Mouse (Mus musculus) T-helper 2 cell (primary cell): ENCODE data around the gene Bok.

Experiments
- in situ Hi-C: fragments of 300-600 bp; cut with MboI, MseI; formaldehyde crosslinking; loops from one replicate; pipeline ENCODE4 v1.15.1; 2025; ENCODE audit warnings: high pct_unique_total_duplicates

The Bok gene

GRCm38 (mm10) chr1:93689901-93690496 lies 4.5 kb downstream of the Bok start:
- in situ Hi-C loops: no loop called here

- in situ Hi-C loops: no loop called here
These were observed 5.6 kb downstream of the Bok start for GRCm38 (mm10) chr1:93691106-93691505.

GRCm38 (mm10) chr1:93691786-93692357 lies 6.4 kb downstream of the Bok start:
- in situ Hi-C loops: no loop called here

DNA sequence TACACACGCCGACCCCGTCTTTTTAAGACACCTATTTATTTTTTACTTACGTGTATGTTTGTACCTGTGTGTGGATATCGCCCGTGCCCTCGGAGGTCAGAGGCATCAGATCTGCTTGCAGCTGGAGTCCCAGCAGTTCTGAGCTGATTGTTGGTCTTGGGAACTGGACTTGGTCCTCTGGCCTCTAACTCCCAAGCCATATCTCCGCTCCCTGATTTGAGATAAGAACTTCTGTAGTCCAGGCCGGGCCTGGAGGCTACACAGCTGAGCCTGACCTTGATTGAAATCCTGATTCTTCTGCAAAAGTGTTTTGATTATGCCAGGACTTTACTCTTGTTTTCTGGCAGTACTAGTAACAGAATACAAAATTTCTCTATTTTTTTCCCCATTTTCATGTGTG lies 7.3 kb downstream of the Bok start:
- in situ Hi-C loops: no loop called here

GRCm38 (mm10) chr1:93693502-93693901 lies 8.0 kb downstream of the Bok start:
- in situ Hi-C loops: no loop called here

DNA sequence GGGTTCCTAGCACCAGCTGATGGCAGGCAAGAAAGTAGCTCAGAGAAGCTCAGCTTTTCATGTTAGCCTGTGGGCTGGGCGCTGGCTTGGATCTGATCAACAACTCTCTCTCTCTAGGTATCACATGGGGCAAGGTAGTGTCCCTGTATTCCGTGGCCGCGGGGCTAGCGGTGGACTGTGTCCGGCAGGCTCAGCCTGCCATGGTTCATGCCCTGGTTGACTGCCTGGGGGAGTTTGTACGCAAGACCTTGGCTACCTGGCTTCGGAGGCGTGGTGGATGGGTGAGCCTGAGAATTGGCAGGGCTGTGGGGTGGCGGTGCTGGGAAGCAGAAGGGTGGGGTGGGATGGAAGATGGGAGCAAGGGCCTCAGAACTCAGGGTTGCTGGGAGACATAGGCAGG lies 8.5 kb downstream of the Bok start:
- in situ Hi-C loops: no loop called here

DNA sequence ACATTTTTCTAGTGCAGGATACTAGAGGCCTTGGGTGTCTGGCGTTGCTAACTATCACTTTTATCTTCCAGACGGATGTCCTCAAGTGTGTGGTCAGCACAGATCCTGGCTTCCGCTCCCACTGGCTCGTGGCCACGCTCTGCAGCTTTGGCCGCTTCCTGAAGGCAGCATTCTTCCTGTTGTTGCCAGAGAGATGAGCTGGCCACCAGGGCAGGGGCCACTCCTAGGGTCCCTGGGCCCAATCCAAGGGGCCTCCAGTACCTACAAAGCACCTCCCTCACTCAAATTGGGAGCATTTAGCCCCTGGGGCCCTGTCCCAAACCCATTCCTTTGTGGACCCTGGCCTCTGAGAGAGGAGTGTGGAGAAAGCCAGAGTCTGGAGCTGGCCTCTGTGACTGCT lies 9.5 kb downstream of the Bok start:
- in situ Hi-C loops: no loop called here

DNA sequence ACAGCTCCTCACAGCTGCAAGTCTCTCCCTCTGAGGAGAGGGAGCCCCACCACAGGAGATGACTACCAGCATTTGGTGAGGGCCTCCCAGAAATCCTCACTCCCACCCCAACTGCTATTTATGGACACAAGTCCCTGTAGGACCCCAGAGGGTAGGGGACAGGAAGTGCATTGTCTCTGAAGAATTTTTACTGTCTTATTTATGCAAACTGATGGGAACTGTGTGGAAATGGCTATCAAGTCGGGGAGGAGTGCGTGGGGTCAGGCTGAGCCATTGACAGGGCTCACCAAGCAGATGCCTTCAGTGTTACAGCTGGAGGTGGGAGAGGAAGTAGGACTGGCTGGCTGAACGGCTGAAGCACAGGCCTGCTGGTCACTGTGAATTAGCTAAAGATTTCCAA lies 11.9 kb downstream of the Bok start:
- in situ Hi-C loops: no loop called here

DNA sequence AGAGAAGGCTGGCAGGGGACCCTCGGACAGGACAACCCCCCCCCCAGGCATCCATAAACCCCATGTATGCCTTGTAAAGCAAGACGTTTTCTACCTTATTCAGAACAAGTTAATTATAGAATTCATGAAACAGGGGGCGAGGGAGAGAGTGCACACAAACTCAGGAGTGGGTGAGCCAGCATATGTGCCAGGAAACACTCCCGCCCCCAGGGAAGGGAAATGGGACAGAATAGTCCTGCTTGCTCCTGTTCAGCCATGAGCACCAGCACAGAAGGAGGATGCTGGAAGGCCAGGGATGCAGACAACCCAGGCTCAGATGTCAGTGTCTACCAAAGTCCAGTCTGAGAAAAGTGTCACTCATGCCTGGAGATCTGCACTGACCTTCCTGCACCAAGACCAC lies 13.7 kb downstream of the Bok start:
- in situ Hi-C loops: no loop called here

- in situ Hi-C loops: no loop called here
These were observed 16.6 kb downstream of the Bok start for GRCm38 (mm10) chr1:93702106-93702505.

DNA sequence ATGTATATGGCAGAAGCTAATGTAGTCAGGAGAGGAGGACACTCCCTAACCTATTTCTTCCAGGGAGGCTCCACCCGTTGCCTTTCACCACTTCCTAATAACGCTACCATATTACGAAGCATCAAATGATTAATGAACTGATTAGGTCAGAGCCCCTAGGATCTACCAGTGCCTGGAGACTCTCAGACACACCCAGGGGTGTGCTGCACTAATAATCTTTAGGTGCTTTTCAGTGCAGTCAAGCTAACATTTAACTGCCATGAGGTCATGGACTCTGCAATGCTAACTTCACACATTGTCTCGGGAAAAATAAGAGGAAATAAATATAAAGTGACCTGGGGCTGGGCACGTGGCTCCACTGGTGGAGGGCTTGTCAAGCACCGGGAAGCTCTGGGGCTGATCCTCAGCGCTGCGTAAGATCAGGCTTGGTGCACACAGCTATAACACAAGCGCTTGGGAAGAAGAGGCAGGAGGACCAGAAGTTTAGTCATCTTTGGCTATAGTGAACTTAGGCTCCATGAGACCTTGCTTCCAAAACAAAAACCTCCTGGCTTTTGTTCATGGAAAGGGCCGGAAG lies 18.1 kb downstream of the Bok start:
- in situ Hi-C loops: no loop called here

DNA sequence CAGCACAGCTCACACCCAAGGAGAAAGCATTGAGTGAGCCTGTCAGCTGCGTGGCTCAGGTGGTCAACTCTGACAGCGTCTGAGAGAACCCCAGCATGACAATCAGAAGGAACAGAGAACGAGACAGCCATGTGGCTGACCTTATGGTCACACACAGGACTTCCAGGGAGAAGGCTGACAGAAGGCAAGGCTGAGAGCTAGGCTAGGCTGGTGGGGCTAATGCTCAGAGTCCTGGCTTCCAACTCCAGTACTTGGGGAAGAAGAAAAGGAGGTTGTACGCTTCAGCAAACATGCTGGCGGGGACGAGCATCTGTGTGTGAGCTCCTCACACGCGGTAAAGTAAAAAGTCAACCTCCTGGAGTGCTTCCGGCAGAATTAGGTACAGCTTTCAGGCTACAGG lies 18.9 kb downstream of the Bok start:
- in situ Hi-C loops: no loop called here

- in situ Hi-C loops: no loop called here
These were observed 19.9 kb downstream of the Bok start for GRCm38 (mm10) chr1:93705389-93705788.

- in situ Hi-C loops: no loop called here
These were observed 30.7 kb downstream of the Bok start for GRCm38 (mm10) chr1:93716166-93716565.

GRCm38 (mm10) chr1:93721557-93721956 lies 36.1 kb downstream of the Bok start:
- in situ Hi-C loops: no loop called here

DNA sequence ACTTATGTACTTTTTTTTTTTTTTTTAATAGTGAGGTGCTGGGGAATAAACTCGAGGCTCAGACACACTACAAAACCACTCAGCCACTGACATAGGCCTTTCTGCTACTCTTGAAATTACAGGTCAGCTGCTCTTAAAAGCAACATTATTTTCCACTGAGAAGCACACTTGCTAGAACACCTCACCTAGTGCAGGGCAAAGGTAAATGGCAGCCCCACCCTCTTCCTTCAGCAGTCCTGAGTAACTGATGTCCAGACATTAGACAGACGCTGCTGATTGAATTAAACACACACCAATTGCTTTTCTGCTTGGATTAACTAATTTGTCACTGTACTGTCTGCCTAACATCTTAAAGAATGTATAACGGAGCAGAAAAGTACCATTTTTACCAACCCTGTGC lies 39.2 kb downstream of the Bok start:
- in situ Hi-C loops: no loop called here

DNA sequence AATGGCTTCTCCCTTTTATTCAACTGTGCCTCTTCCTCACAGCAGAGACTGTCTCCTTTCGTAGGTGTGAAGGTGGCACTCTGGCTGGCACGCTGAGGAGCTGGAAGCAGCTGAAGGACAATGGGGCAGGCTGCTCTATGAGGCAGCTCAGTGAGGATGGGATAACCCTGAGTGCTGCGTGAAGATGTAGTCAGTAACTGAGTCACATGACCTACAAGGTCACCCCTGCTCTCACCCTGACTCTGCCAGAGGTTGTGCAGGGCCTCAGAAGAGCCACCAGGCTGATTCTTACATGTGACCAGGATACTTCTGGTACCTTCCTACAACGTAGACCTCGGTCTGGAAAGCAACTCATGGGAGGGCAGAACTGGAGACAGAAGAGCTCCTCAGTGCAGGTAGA lies 40.2 kb downstream of the Bok start:
- in situ Hi-C loops: no loop called here

DNA sequence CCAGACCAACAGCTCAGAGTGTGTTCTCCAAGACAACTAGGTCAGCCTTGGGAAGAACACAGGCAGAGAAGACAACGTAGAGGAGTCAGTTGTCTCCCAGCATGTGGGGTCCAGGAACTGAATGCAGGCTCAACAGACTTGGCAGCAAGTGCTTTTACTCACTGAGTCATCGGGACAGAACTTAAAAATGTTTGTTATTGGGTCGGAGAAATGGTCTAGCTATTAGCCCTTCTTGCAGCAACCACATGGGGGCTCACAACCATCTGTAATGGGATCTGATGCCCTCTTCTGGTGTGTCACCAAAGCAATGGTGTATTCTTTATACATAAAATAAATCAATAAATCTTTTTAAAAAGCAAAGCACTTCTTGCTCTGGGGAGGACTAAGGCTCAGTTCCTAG lies 40.7 kb downstream of the Bok start:
- in situ Hi-C loops: no loop called here

- in situ Hi-C loops: no loop called here
These were observed 41.5 kb downstream of the Bok start for GRCm38 (mm10) chr1:93726974-93727373.

DNA sequence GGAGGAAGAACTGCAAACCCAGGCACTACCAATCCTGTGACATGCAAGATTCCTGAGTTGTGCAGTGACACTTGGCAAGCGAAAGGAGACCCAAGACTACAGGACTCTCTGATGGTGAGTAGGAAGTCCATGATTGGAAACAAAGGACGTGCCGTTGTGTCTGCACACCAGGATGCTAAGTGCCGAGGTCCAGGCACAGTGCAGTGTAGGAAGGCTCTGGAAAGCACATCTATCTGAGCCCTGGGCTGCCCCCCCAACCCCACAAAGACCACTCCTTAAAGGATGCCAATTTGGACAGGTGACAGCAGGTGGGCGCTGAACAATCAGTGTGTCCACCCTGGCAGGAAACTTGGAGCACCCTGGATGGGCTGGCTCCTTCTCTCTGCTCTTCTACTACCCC lies 45.6 kb downstream of the Bok start:
- in situ Hi-C loops: no loop called here

- in situ Hi-C loops: no loop called here
These were observed 46.4 kb downstream of the Bok start for GRCm38 (mm10) chr1:93731880-93732281.

DNA sequence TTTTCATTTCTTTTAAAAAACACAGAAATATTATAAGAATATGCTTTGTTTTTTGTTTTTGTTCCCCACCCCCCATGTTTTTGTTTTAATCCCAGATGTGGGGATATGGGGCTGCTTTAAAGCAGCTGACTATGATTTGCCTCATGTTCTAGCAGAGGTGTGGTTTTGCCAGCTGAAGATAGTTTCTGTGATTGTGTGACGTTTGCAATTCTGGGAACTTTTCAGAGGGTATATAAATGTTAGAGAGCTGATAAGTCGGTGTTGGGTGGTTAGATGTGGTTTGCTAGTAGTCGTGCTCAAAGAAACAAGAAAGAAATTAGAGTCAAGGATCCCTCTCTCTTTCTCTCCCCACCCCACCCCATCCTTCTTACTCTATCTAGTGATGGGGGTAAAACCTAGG lies 50.4 kb downstream of the Bok start:
- in situ Hi-C loops: no loop called here

GRCm38 (mm10) chr1:93737711-93738110 lies 52.3 kb downstream of the Bok start:
- in situ Hi-C loops: no loop called here

- in situ Hi-C loops: no loop called here
These were observed 55.2 kb downstream of the Bok start for GRCm38 (mm10) chr1:93740671-93741070.
